Mouse (Mus musculus) CH12.LX (cell line): Measurements from ENCODE around the gene Gm12184. TPM values are rescaled to one million over a fixed set of nuclear protein-coding genes. Genes with fewer than 3 reads are reported as not detected.
A peak's percentile ranks its signal among the peaks of the same experiment; 100 is the strongest.

Experiments
- DNase-seq: peaks from one replicate; pipeline ENCODE4 v3.0.0-alpha.2; 2013; ENCODE audit errors: extremely low read depth
- H3K27ac ChIP-seq: 2 replicates; pipeline ENCODE4 v1.5.1; 2012; ENCODE audit warnings: low read depth, mild to moderate bottlenecking, control low read depth, moderate library complexity; ENCODE audit not compliant: insufficient read depth
- H3K27me3 ChIP-seq: replicated peaks from 2 replicates; pipeline ENCODE3; 2012; ENCODE audit warnings: inconsistent platforms
- H3K36me3 ChIP-seq, 2 experiments: replicated peaks in 1 of 2; 2 replicates each; pipeline versions ENCODE3 to v1.6.1; 2012; ENCODE audit warnings: inconsistent platforms in 1 of 2, low read length in 1 of 2, mild to moderate bottlenecking in 1 of 2, mixed read lengths in 1 of 2, moderate library complexity in 1 of 2; ENCODE audit not compliant: control insufficient read depth in 1 of 2, insufficient read depth in 1 of 2
- H3K4me1 ChIP-seq, 2 experiments: 2 replicates each; pipeline ENCODE4 v1.6.1; 2012; ENCODE audit warnings: inconsistent platforms in 1 of 2, moderate library complexity in 1 of 2; ENCODE audit not compliant: insufficient read depth in 2 of 2, control insufficient read depth in 1 of 2
- H3K4me2 ChIP-seq: 2 replicates; pipeline ENCODE4 v1.6.1; 2012; ENCODE audit warnings: low read depth, mild to moderate bottlenecking, control low read depth; ENCODE audit not compliant: poor library complexity, insufficient read depth, severe bottlenecking
- H3K4me3 ChIP-seq, 3 experiments: fragments of 150-350 bp in 1 of 3; sonication (generic) in 1 of 3; replicated peaks in 1 of 3; 2 replicates each; pipeline versions ENCODE3 to v1.5.1; 2011 to 2012; ENCODE audit warnings: low read depth in 2 of 3, low read length in 2 of 3, mild to moderate bottlenecking in 2 of 3, moderate library complexity in 2 of 3, control low read depth in 1 of 3, improper control_type of control experiment in 1 of 3, inconsistent platforms in 1 of 3, mixed read lengths in 1 of 3; ENCODE audit not compliant: poor library complexity in 1 of 3
- H3K79me2 ChIP-seq: replicated peaks from 2 replicates; pipeline ENCODE4 v1.6.1; 2012; ENCODE audit warnings: mild to moderate bottlenecking, moderate library complexity; ENCODE audit not compliant: control insufficient read depth, poor library complexity, insufficient read depth, severe bottlenecking; ENCODE audit errors: extremely low read depth
- H3K9ac ChIP-seq: 2 replicates; pipeline ENCODE4 v1.6.1; 2012; ENCODE audit warnings: low read depth, mild to moderate bottlenecking, control low read depth, moderate library complexity; ENCODE audit not compliant: insufficient read depth
- H3K9me3 ChIP-seq: replicated peaks from 2 replicates; pipeline ENCODE3; 2012; ENCODE audit warnings: low read length, inconsistent platforms, mixed read lengths
- E2F4 ChIP-seq: IDR thresholded peaks from 2 replicates; pipeline ENCODE4 v1.6.1; 2011; ENCODE audit warnings: low read depth, low read length, improper control_type of control experiment; ENCODE audit not compliant: insufficient replicate concordance
- IRF4 ChIP-seq: IDR thresholded peaks from 2 replicates; pipeline ENCODE4 v1.6.1; 2014; ENCODE audit warnings: low read depth, mild to moderate bottlenecking, inconsistent platforms, low read length, improper control_type of control experiment
- JUND ChIP-seq: conservative IDR thresholded peaks from 2 replicates; pipeline ENCODE4 v1.6.1; 2011; ENCODE audit warnings: low read depth, low read length, improper control_type of control experiment
- MAX ChIP-seq: IDR thresholded peaks from 2 replicates; pipeline ENCODE4 v1.6.1; 2011; ENCODE audit warnings: low read length, improper control_type of control experiment
- MAZ ChIP-seq: IDR thresholded peaks from 2 replicates; pipeline ENCODE4 v1.6.1; 2012; ENCODE audit warnings: low read depth, mild to moderate bottlenecking, inconsistent platforms, low read length, improper control_type of control experiment, moderate library complexity
- PAX5 ChIP-seq: IDR thresholded peaks from 2 replicates; pipeline ENCODE4 v1.6.1; 2012; ENCODE audit warnings: low read length, inconsistent platforms, mixed read lengths
- POLR2AphosphoS2 ChIP-seq: IDR thresholded peaks from 2 replicates; pipeline ENCODE4 v1.6.1; 2011; ENCODE audit warnings: low read depth, low read length, improper control_type of control experiment
- RCOR1 ChIP-seq: conservative IDR thresholded peaks from 2 replicates; pipeline ENCODE4 v1.6.1; 2012; ENCODE audit warnings: low read depth, mild to moderate bottlenecking, inconsistent platforms, low read length, improper control_type of control experiment
- SIN3A ChIP-seq: IDR thresholded peaks from 2 replicates; pipeline ENCODE4 v1.6.1; 2012; ENCODE audit warnings: low read length, improper control_type of control experiment, inconsistent platforms
- TCF12 ChIP-seq: IDR thresholded peaks from 2 replicates; pipeline ENCODE4 v1.6.1; 2014; ENCODE audit warnings: low read depth, mild to moderate bottlenecking, inconsistent platforms, low read length, improper control_type of control experiment
- UBTF ChIP-seq: IDR thresholded peaks from 2 replicates; pipeline ENCODE4 v1.6.1; 2012; ENCODE audit warnings: low read depth, mild to moderate bottlenecking, inconsistent platforms, low read length, improper control_type of control experiment, moderate library complexity
- ZKSCAN1 ChIP-seq: IDR thresholded peaks from 2 replicates; pipeline ENCODE4 v1.6.1; 2012; ENCODE audit warnings: low read depth, inconsistent platforms, low read length, improper control_type of control experiment, borderline replicate concordance
- dilution Hi-C: fragments of 300-500 bp; cut with MboI; formaldehyde crosslinking; loops from 2 replicates; pipeline ENCODE4 v1.14.3; 2020; ENCODE audit warnings: low sequenced_read_pairs; ENCODE audit not compliant: extremely low pct_unique_long_range_greater_than_20kb, extremely low pct_ligation_motif_present
- in situ Hi-C: fragments of 300-500 bp; cut with MboI; formaldehyde crosslinking; loops from 3 replicates; pipeline ENCODE4 v1.14.3; 2019; ENCODE audit warnings: low sequenced_read_pairs, low pct_ligation_motif_present, low pct_unique_long_range_greater_than_20kb, mixed read lengths
- polyA plus RNA-seq: library from polyadenylated mRNA; unstranded; fragments of >175 nt; gene quantifications from 2 replicates; pipeline ENCODE4 v1.2.1, GENCODE M21; 2012; ENCODE audit warnings: low read depth; ENCODE audit not compliant: insufficient read length
- total RNA-seq, 2 experiments: library from RNA; depleted of rRNA; stranded (reverse); fragments of 300-350 nt in 1 of 2; fragments of >200 nt in 1 of 2; gene quantifications; 2 replicates each; pipeline ENCODE4 v1.2.3; 2012 to 2014

Gm12184 gene
- total and polyA plus RNA-seq, 3 experiments = 5.6 to 51.6 (median 7.1) TPM

GRCm38 (mm10) chr11:48852624-48853473, 26.4 kb upstream of the Gm12184 start:
- Histone ChIP-seq H3K27me3 (peaks cover 2% of the 10 kb centered on the region), H3K4me3 (peak overlapping the region; percentile 58 to 88 (median 64)), H3K36me3 (peaks cover 23 to 28% of the 10 kb centered on the region in 2 experiments), H3K79me2 (no peaks in the 10 kb centered on the region), H3K4me1 (peaks cover 0 to 19% of the 10 kb centered on the region in 2 experiments; a peak in 2 of 4 replicates), H3K27ac (peak overlapping the region; percentile 14; the same call in 1 of the 2 replicates), H3K9me3 (peaks cover 12% of the 10 kb centered on the region), H3K9ac (peak overlapping the region; percentile 55), H3K4me2 (peak overlapping the region; percentile 59)
- dilution Hi-C loops (no loop called here), in situ Hi-C loops (loop anchor here (5.0 to 25.0 kb wide), 3 partner anchors 36 to 559 kb away; partner anchors contain the start of genes Olfr1389 and Trim41)
- no peak for DNase-seq
- TF ChIP-seq TCF12 = peak; percentile 25; the same call in 1 of the 2 replicates
- peak; percentile 29; the same call in 1 of the 2 replicates for TF ChIP-seq MAZ
- 0 out of 2 replicates have a peak, but pooled peaks have one; percentile 21 for TF ChIP-seq MAX
- TF ChIP-seq E2F4 = peak; percentile 49; the same call in 1 of the 2 replicates
- no peak for TF ChIP-seq PAX5
- no peak for TF ChIP-seq ZKSCAN1
- TF ChIP-seq IRF4 = peak; percentile 31; the same call in 1 of the 2 replicates
- TF ChIP-seq SIN3A = 0 out of 2 replicates have a peak, but pooled peaks have one; percentile 39
- 0 out of 2 replicates have a peak, but pooled peaks have one; percentile 51 for TF ChIP-seq RCOR1
- TF ChIP-seq JUND = 0 out of 2 replicates have a peak, but pooled peaks have one; percentile 6

DNA sequence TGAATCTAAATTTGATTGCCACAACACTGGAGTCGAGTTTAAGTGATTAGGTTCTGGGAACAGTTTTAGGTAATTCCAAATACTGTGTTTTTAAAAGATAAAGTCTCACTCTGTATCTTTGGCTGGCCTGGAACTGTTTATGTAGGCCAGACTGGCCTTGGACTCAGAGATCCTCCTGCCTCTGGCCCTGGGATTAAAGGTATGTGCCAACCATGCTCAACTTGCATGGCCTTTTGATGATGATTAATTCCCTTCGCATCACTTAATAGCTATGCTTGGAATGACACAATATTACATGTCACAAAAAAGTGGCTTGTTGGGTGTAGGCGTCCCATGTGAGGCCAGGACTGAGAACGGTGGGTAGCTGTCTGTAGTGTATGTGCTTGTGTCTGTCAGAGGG, 25.7 kb upstream of the Gm12184 start:
- H3K27ac ChIP-seq = no peak overlapping the region
- H3K4me3 ChIP-seq = no peak overlapping the region
- no peak overlapping the region for H3K9ac ChIP-seq
- H3K79me2 ChIP-seq = no peaks in the 10 kb centered on the region
- peak overlapping the region; percentile 59; the same call in 1 of the 2 replicates for H3K4me2 ChIP-seq
- peaks cover 12% of the 10 kb centered on the region for H3K9me3 ChIP-seq
- in situ Hi-C loops (loop anchor here (5.0 to 25.0 kb wide), 3 partner anchors 35 to 560 kb away; partner anchors contain the start of genes Olfr1389 and Trim41), dilution Hi-C loops (no loop called here)
- DNase-seq = no peak
- no peak for TF ChIP-seq UBTF
- peak; percentile 27; the same call in 1 of the 2 replicates for TF ChIP-seq POLR2AphosphoS2
- TF ChIP-seq, all 38 proteins: peak for 1
- Histone ChIP-seq H3K36me3 (peaks cover 27 to 34% of the 10 kb centered on the region in 2 experiments), H3K27me3 (peaks cover 2% of the 10 kb centered on the region), H3K4me1 (peaks cover 0 to 22% of the 10 kb centered on the region in 2 experiments; a peak in 2 of 4 replicates)
